Mouse (Mus musculus): ENCODE data around the gene Sycn. TPM values are rescaled to one million over a fixed set of nuclear protein-coding genes. Genes with fewer than 3 reads are reported as not detected.

Gene Sycn
- polyA plus RNA-seq, 1 experiment = not detected

- no peak for DNase-seq (ENCODE audit: low spot score)
These were observed 44.3 kb downstream of the Sycn start for GRCm38 (mm10) chr7:28585001-28585400.

DNA sequence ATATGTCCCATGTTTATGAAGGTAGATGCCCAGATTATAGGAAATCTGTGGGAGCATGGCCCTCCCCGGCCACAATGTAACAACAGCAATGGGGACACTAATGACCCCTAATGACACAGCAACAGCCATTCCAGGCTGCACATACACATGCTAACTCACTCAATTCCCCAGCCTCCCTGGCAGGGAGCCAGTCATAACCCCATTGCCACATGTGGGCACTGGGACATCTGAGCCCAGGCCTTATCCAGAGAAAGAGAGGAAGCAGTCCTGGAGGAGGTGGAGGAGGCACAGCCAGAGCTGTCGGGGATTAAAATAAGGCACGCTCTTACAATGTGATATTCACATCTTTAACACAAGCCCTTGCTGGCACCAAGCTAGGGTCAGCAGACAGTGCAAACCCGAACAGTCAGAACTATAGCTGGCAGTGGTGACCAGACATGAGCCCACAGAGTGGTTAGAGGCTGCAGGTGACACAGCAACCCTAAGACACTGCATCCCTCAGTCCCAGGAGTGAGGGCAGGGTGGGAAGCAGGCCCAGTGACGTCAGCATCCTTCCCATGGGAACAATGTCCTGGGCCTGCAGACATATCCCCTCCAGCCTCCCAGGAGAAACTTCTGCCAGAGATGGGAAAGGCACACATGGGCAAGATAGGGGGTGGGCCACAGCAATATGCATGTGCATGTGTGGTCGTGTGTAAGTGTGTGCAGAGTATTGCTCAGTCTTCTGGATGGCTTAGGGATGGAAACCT lies 46.2 kb downstream of the Sycn start:
- no peak for DNase-seq (ENCODE audit: low spot score)

DNA sequence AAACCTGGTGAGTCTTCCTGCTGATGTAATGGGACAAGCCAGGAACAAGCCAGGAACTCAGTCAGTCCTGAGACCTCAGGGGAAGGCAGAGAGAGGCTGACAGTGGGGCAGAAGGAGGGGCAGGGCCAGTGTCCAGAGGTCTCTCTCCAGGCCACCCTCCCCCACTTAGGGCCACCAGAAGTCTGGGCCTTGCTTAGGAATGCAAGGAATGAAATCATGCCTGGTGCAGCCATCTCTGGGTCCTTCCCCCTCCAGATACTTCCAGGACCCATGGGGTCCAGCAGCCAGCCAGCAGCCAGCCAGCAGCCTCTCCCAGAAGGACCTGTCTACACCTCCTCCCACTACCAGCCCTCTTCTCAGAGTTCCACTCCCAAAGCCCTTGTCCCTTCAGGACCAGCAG lies 47.0 kb downstream of the Sycn start:
- no peak for DNase-seq (ENCODE audit: low spot score)

Other genes with a start within 250 kb of the Sycn start
- gene Selenov, start 249.7 kb upstream of the Sycn start, polyA plus RNA-seq (2012; rRNA removed) = 0.19 TPM in 1 of 2 replicates, not detected in the other
- gene Dll3, start 238.6 kb upstream of the Sycn start, polyA plus RNA-seq (2012; rRNA removed) = not detected in 2 replicates
- gene Timm50, start 228.8 kb upstream of the Sycn start, polyA plus RNA-seq (2012; rRNA removed) = 33.7 and 41.8 TPM in 2 replicates
- 60.7 and 72.5 TPM in 2 replicates for gene Supt5, start 202.1 kb upstream of the Sycn start, polyA plus RNA-seq (2012; rRNA removed)
- 1,939 and 2,023 TPM in 2 replicates for gene Rps16, start 190.2 kb upstream of the Sycn start, polyA plus RNA-seq (2012; rRNA removed)
- 11.7 and 23.9 TPM in 2 replicates for gene Plekhg2, start 168.3 kb upstream of the Sycn start, polyA plus RNA-seq (2012; rRNA removed)
- gene Zfp36, start 160.6 kb upstream of the Sycn start, polyA plus RNA-seq (2012; rRNA removed) = 33.5 and 34.1 TPM in 2 replicates
- 25.6 and 30.8 TPM in 2 replicates for gene Med29, start 148.2 kb upstream of the Sycn start, polyA plus RNA-seq (2012; rRNA removed)
- 108 and 130 TPM in 2 replicates for gene Paf1, start 147.9 kb upstream of the Sycn start, polyA plus RNA-seq (2012; rRNA removed)
- 18.6 and 20.7 TPM in 2 replicates for gene Gmfg, start 103.4 kb upstream of the Sycn start, polyA plus RNA-seq (2012; rRNA removed)
- gene Lrfn1, start 88.9 kb upstream of the Sycn start, polyA plus RNA-seq (2012; rRNA removed) = 3.9 and 4.3 TPM in 2 replicates
- not detected in 2 replicates for gene Ifnl2, start 30.4 kb upstream of the Sycn start, polyA plus RNA-seq (2012; rRNA removed)
- gene Ifnl3, start 18.0 kb upstream of the Sycn start, polyA plus RNA-seq (2012; rRNA removed) = not detected in 2 replicates
- gene Nccrp1, start 6.4 kb downstream of the Sycn start, polyA plus RNA-seq (2012; rRNA removed) = 0.67 and 1.1 TPM in 2 replicates
- 49.9 and 54.5 TPM in 2 replicates for gene Samd4b, start 57.3 kb downstream of the Sycn start, polyA plus RNA-seq (2012; rRNA removed)
- gene Pak4, start 57.3 kb downstream of the Sycn start, polyA plus RNA-seq (2012; rRNA removed) = 24.7 and 31.3 TPM in 2 replicates
- gene Acp7, start 90.4 kb downstream of the Sycn start, polyA plus RNA-seq (2012; rRNA removed) = not detected in 2 replicates
- 9.4 and 12.6 TPM in 2 replicates for gene Fbxo27, start 152.0 kb downstream of the Sycn start, polyA plus RNA-seq (2012; rRNA removed)
- gene Fbxo17, start 175.9 kb downstream of the Sycn start, polyA plus RNA-seq (2012; rRNA removed) = 6.1 and 6.8 TPM in 2 replicates
- gene Mrps12, start 200.9 kb downstream of the Sycn start, polyA plus RNA-seq (2012; rRNA removed) = 53.5 and 59.2 TPM in 2 replicates
- gene Sars2, start 201.1 kb downstream of the Sycn start, polyA plus RNA-seq (2012; rRNA removed) = 9.9 and 10.6 TPM in 2 replicates
- 0.06 TPM in 1 of 2 replicates, not detected in the other for gene Ccer2, start 215.3 kb downstream of the Sycn start, polyA plus RNA-seq (2012; rRNA removed)
- 84.7 and 100 TPM in 2 replicates for gene Sirt2, start 225.8 kb downstream of the Sycn start, polyA plus RNA-seq (2012; rRNA removed)
- gene Nfkbib, start 226.6 kb downstream of the Sycn start, polyA plus RNA-seq (2012; rRNA removed) = 16.4 and 18.6 TPM in 2 replicates
- 2.6 and 4.1 TPM in 2 replicates for gene Rinl, start 248.1 kb downstream of the Sycn start, polyA plus RNA-seq (2012; rRNA removed)

All from urinary bladder, adult 2 months (tissue).